Comparison of ENCODE assay signal across 8 mouse cellular contexts in the genomic region with DNA sequence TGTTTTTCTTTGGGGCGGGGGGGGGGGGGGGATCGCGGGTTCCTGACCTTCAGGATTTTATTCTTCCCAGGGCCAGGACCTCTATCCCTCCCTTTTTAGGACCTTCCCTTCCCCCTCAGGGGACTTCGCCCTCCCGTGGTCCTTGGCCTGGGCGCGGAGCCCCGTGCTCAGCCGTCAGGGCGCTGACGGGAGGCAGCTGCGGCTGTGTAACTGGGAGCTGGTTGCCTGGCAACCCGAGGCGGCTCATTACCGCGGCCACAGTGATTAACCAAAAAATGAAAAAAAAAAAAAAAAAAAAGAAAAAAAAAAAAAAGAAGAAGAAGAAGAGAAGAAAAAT. TPM values are rescaled to one million over a fixed set of nuclear protein-coding genes. Genes with fewer than 3 reads are reported as not detected.
DNase-seq lines count a peak whose midpoint lies in the region; ATAC-seq lines count a peak whose summit lies in the region.

No protein-coding gene starts in this region.

- no peak overlapping the region for H3K4me3 ChIP-seq in neural tube, embryonic 11.5 days (ENCODE audit: low read depth, low read length)

- H3K36me3 ChIP-seq in neural tube, embryonic 11.5 days (ENCODE audit: control insufficient read depth, insufficient read depth, low read length), result no peaks in the 10 kb centered on the region

- peaks cover 18% of the 10 kb centered on the region for H3K4me1 ChIP-seq in neural tube, embryonic 11.5 days (ENCODE audit: control insufficient read depth, insufficient read depth, low read length)

- H3K27ac ChIP-seq in neural tube, embryonic 11.5 days (ENCODE audit: low read depth, low read length), result no peak overlapping the region

- no peak overlapping the region for H3K9ac ChIP-seq in neural tube, embryonic 11.5 days (ENCODE audit: low read length)

- H3K4me2 ChIP-seq in neural tube, embryonic 11.5 days (ENCODE audit: low read depth), result no peak overlapping the region; the same call in 1 of the 2 replicates

- WGBS in neural tube, embryonic 11.5 days, result 0% methylated on average over 16 of the region's 16 CpGs

- no peaks in the 10 kb centered on the region for H3K9me3 ChIP-seq in neural tube, embryonic 11.5 days (ENCODE audit: control insufficient read depth, low read length)

- DNase-seq in MN1 (ENCODE audit: low spot score), result peak; percentile 35
- peak; percentile 79 to 85 for DNase-seq in cerebellum, postnatal 10 days
- DNase-seq in heart, adult 9 months (ENCODE audit: low spot score in 2 of 2), result peak; percentile 37 to 39
- peak; percentile 85 for DNase-seq in kidney, postnatal 10 days
- DNase-seq in neural tube, embryonic 11.5 days (ENCODE audit: low spot score), result peak; percentile 76
- no peak for DNase-seq in adipocyte (ENCODE audit: low spot score)
- DNase-seq in thymus, postnatal 14 days, result no peak

- H3K27me3 ChIP-seq in neural tube, embryonic 11.5 days (ENCODE audit: control insufficient read depth, insufficient read depth, low read length), result peaks cover 74% of the 10 kb centered on the region

- ATAC-seq in neural tube, embryonic 11.5 days (ENCODE audit: insufficient read depth, low FRiP score, low TSS enrichment), result peak; percentile 83
- no peak for ATAC-seq in monocyte, adult 5-6 weeks (replicated peaks; ENCODE audit: insufficient number of reproducible peaks, low FRiP score, low TSS enrichment, poor library complexity, severe bottlenecking)

RNA-seq across cellular contexts. Expression of gene Uncx, which starts 15.1 kb away (rescaled TPM):
- polyA plus RNA-seq in neural tube, embryonic 11.5 days (2014; fragmentation: Nextera tagmentation; extraction: Ambion mirVana), result 44.9 and 45.2 TPM in 2 replicates
- not detected in 3 replicates for total RNA-seq in monocyte, adult 5-6 weeks (2017)

Comparison
In these comparisons a context has a peak if more than half of its experiments do, and no peak if none do; other contexts are left out.
1. DNase-seq: peak in MN1 (single experiment), cerebellum, postnatal 10 days (2 of 2), heart, adult 9 months (2 of 2), kidney, postnatal 10 days (single experiment) and neural tube, embryonic 11.5 days (single experiment); none in adipocyte (single experiment) and thymus, postnatal 14 days (single experiment).